Mouse (Mus musculus) 3T3-L1 (cell line): ENCODE results near the gene Pdcl2.

Source experiments
- DNase-seq: peaks from one replicate; pipeline ENCODE4 v3.0.0-alpha.2; 2015; ENCODE audit warnings: low read depth, low spot score

The Pdcl2 gene

GRCm38 (mm10) chr5:76303745-76304451 is 27.1 kb downstream of the Pdcl2 start:
- DNase-seq: peak; percentile 63

- DNase-seq: peak; percentile 61
Measured at GRCm38 (mm10) chr5:76303379-76303744, 27.6 kb downstream of the Pdcl2 start.

GRCm38 (mm10) chr5:76302009-76302408 is 28.9 kb downstream of the Pdcl2 start:
- DNase-seq: peak; percentile 33

GRCm38 (mm10) chr5:76289234-76289691 is 41.7 kb downstream of the Pdcl2 start:
- DNase-seq: peak; percentile 26

- DNase-seq: no peak
Measured at GRCm38 (mm10) chr5:76288256-76288655, 42.7 kb downstream of the Pdcl2 start.

- DNase-seq: no peak
Measured at GRCm38 (mm10) chr5:76287062-76287461, 43.9 kb downstream of the Pdcl2 start.

- DNase-seq: no peak
Measured at GRCm38 (mm10) chr5:76285699-76286098, 45.3 kb downstream of the Pdcl2 start.

- DNase-seq: no peak
Measured at GRCm38 (mm10) chr5:76283890-76284289, 47.1 kb downstream of the Pdcl2 start.

- no peak for DNase-seq
Measured at GRCm38 (mm10) chr5:76274977-76275376, 56.0 kb downstream of the Pdcl2 start.
